Mouse (Mus musculus): ENCODE measurements at regions not wholly inside any gene's neighbourhood (a gene's known extent, or its start where the extent isn't known, plus 50 kb on each side); places are given as distances from the start of the nearest gene placed in this dataset.

DNA sequence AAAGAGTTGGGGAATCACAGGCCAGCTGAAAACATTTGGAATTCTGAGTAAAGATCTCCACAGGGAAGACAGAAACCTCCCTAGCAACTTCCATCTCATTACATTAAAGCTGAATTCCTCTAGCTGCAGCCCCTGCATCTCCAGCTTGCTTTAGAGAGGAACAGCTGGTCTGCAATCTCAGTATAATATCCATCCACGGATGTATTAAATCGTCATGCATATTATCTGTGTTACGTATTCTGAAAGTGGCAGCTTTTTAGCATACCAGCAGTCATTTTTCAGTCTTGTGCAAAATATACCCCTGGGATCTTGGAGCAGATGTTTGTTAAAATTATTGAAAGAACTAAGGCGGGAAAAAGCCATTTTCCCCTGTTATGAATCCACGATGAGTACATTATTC lies 287.7 kb upstream of the Gm9747 start:
- TF ChIP-seq CTCF (IDR thresholded peaks at IDR 0.05; ENCODE audit: low read depth) = no peak
- no peak for TF ChIP-seq EP300 (IDR thresholded peaks at IDR 0.05; ENCODE audit: low read depth)
